In genomic region chr14:62864254-62864653, GRCm38 (mm10) we compare ENCODE assay signal across 23 mouse cellular contexts. TPM values are rescaled to one million over a fixed set of nuclear protein-coding genes. Genes with fewer than 3 reads are reported as not detected.
DNase-seq lines count a peak whose midpoint lies in the region; ATAC-seq and TF ChIP-seq lines count a peak whose summit lies in the region.
"Had no signal": no experiment of that assay in that cellular context is flagged by ENCODE, and none has a peak within 500 bp of the region (broad histone marks: within the 10 kb centered on the region; RNA-seq: fewer than 3 reads in every experiment).

No protein-coding gene starts in this region.

- no peak for TF ChIP-seq EP300 in liver, postnatal 0 days (IDR thresholded peaks at IDR 0.05; ENCODE audit: low read depth)

- H3K9ac ChIP-seq in liver, postnatal 0 days (replicated peaks), result no peak overlapping the region
- H3K9ac ChIP-seq in liver, embryonic 11.5 days (ENCODE audit: low read depth, low read length), result no peak overlapping the region
- H3K9ac ChIP-seq: embryonic facial prominence, embryonic 13.5 days; forebrain, embryonic 12.5 days; heart, embryonic 13.5 days; liver, embryonic 14.5 days; lung, embryonic 15.5 days; midbrain, embryonic 12.5 days had no signal

- no peak overlapping the region for H3K4me3 ChIP-seq in liver, postnatal 0 days (ENCODE audit: low read depth, low read length)
- H3K4me3 ChIP-seq in liver, embryonic 11.5 days (ENCODE audit: low read depth, low read length), result no peak overlapping the region
- H3K4me3 ChIP-seq: embryonic facial prominence, embryonic 13.5 days; erythroblast, embryonic 14.5 days; forebrain, embryonic 12.5 days; heart, adult 2 months; heart, embryonic 13.5 days; lung, embryonic 15.5 days; midbrain, embryonic 12.5 days had no signal

- no peak for DNase-seq in liver, postnatal 0 days
- no peak for DNase-seq in liver, embryonic 11.5 days (ENCODE audit: low spot score)
- peak; percentile 57 for DNase-seq in MEL-GATA-1-ER (ENCODE audit: extremely low read depth, low read depth)
- no peak for DNase-seq in adrenal gland, postnatal 14 days
- no peak for DNase-seq in right cerebral cortex, postnatal 25 days
- no peak for DNase-seq in cerebellum, adult 11-12 months
- DNase-seq: cerebellum, adult 18-20 months; cerebellum, postnatal 14 days; gastrocnemius, postnatal 14 days; heart, adult 2 months; heart, postnatal 36 days; kidney, postnatal 36 days; lung, postnatal 36 days had no signal

- no peak overlapping the region for H3K4me2 ChIP-seq in liver, postnatal 0 days (ENCODE audit: low read depth, low read length)
- H3K4me2 ChIP-seq in liver, embryonic 11.5 days, result no peak overlapping the region
- H3K4me2 ChIP-seq: embryonic facial prominence, embryonic 13.5 days; forebrain, embryonic 12.5 days; heart, embryonic 13.5 days; lung, embryonic 15.5 days; midbrain, embryonic 12.5 days had no signal

- no peaks in the 10 kb centered on the region for H3K36me3 ChIP-seq in liver, postnatal 0 days (replicated peaks; ENCODE audit: insufficient read depth, low read length)
- no peaks in the 10 kb centered on the region for H3K36me3 ChIP-seq in liver, embryonic 11.5 days (ENCODE audit: control insufficient read depth, insufficient read depth, low read length)
- H3K36me3 ChIP-seq: embryonic facial prominence, embryonic 13.5 days; forebrain, embryonic 12.5 days; lung, embryonic 15.5 days; midbrain, embryonic 12.5 days had no signal

- H3K4me1 ChIP-seq in liver, postnatal 0 days (ENCODE audit: insufficient read depth), result peaks cover 34% of the 10 kb centered on the region
- no peaks in the 10 kb centered on the region for H3K4me1 ChIP-seq in liver, embryonic 11.5 days (replicated peaks; ENCODE audit: control insufficient read depth, insufficient read depth, low read length)

- no peak for ATAC-seq in liver, postnatal 0 days
- ATAC-seq in liver, embryonic 11.5 days (replicated peaks; ENCODE audit: low FRiP score), result no peak
- ATAC-seq in megakaryocyte, adult 5-6 weeks (ENCODE audit: poor library complexity, severe bottlenecking), result peak; percentile 49
- ATAC-seq: hindbrain, postnatal 0 days; intestine, postnatal 0 days had no signal

- TF ChIP-seq CTCF in liver, postnatal 0 days (IDR thresholded peaks at IDR 0.05; ENCODE audit: low read depth), result no peak

- H3K27me3 ChIP-seq in liver, postnatal 0 days (ENCODE audit: insufficient read depth, low read length), result no peaks in the 10 kb centered on the region
- no peaks in the 10 kb centered on the region for H3K27me3 ChIP-seq in liver, embryonic 11.5 days (replicated peaks; ENCODE audit: control insufficient read depth, insufficient read depth, low read length)
- H3K27me3 ChIP-seq: embryonic facial prominence, embryonic 13.5 days; forebrain, embryonic 12.5 days; heart, embryonic 13.5 days; lung, embryonic 15.5 days; midbrain, embryonic 12.5 days had no signal

- H3K27ac ChIP-seq in liver, postnatal 0 days (ENCODE audit: low read depth), result peak overlapping the region; percentile 45; the same call in 1 of the 2 replicates
- H3K27ac ChIP-seq in liver, embryonic 11.5 days (ENCODE audit: low read depth, low read length), result no peak overlapping the region
- H3K27ac ChIP-seq: embryonic facial prominence, embryonic 13.5 days; forebrain, embryonic 12.5 days; heart, adult 2 months; heart, embryonic 13.5 days; hindbrain, postnatal 0 days; liver, embryonic 14.5 days; lung, embryonic 15.5 days; midbrain, embryonic 12.5 days had no signal

- H3K9me3 ChIP-seq in liver, postnatal 0 days (ENCODE audit: low read length), result no peaks in the 10 kb centered on the region
- H3K9me3 ChIP-seq in liver, embryonic 11.5 days (ENCODE audit: control insufficient read depth, low read length), result no peaks in the 10 kb centered on the region
- H3K9me3 ChIP-seq: embryonic facial prominence, embryonic 13.5 days; forebrain, embryonic 12.5 days; heart, embryonic 13.5 days; lung, embryonic 15.5 days; midbrain, embryonic 12.5 days had no signal

- 22% methylated on average over 1 of the region's 1 CpGs for WGBS in liver, postnatal 0 days (ENCODE audit: insufficient replicate concordance)
- WGBS in liver, embryonic 11.5 days, result 30% methylated on average over 1 of the region's 1 CpGs

RNA-seq across cellular contexts. Expression of gene Wdfy2, which starts 26.8 kb away (rescaled TPM):
- 1.7 and 2.0 TPM in 2 replicates for polyA plus RNA-seq in liver, postnatal 0 days (2015; fragmentation: Nextera tagmentation; extraction: Ambion mirVana)
- polyA plus RNA-seq in liver, embryonic 11.5 days (2014; fragmentation: Nextera tagmentation; extraction: Ambion mirVana), result 6.0 and 6.7 TPM in 2 replicates
- total RNA-seq in megakaryocyte, adult 5-6 weeks (2015), result 35.4 and 35.8 TPM in 2 replicates
- 45.7 and 51.7 TPM in 2 replicates for total RNA-seq in megakaryocyte, adult 5-6 weeks (2017)
- total RNA-seq in adrenal gland, postnatal 14 days (2021), result 28.4 and 28.8 TPM in 2 replicates
